Comparison of ENCODE assay signal across 8 mouse cellular contexts in genomic region chr9:121285341-121286324, GRCm38 (mm10). TPM values are rescaled to one million over a fixed set of nuclear protein-coding genes. Genes with fewer than 3 reads are reported as not detected.
DNase-seq lines count a peak whose midpoint lies in the region; ATAC-seq and TF ChIP-seq lines count a peak whose summit lies in the region.

No protein-coding gene starts in this region.

- peak; percentile 79 for ATAC-seq in intestine, postnatal 0 days
- peak; percentile 83 for ATAC-seq in liver, postnatal 0 days
- peak; percentile 75 for ATAC-seq in neural tube, embryonic 11.5 days (ENCODE audit: insufficient read depth, low FRiP score, low TSS enrichment)

- H3K9ac ChIP-seq in intestine, postnatal 0 days (ENCODE audit: low read depth, low read length) = peak overlapping the region; percentile 50
- peak overlapping the region; percentile 39 for H3K9ac ChIP-seq in liver, postnatal 0 days (replicated peaks)
- H3K9ac ChIP-seq in neural tube, embryonic 11.5 days (ENCODE audit: low read length) = peak overlapping the region; percentile 52

- H3K36me3 ChIP-seq in intestine, postnatal 0 days (ENCODE audit: control insufficient read depth, insufficient read depth) = no peaks in the 10 kb centered on the region
- H3K36me3 ChIP-seq in liver, postnatal 0 days (replicated peaks; ENCODE audit: insufficient read depth, low read length) = no peaks in the 10 kb centered on the region
- H3K36me3 ChIP-seq in neural tube, embryonic 11.5 days (ENCODE audit: control insufficient read depth, insufficient read depth, low read length) = peaks cover 2% of the 10 kb centered on the region; the same call in 1 of the 2 replicates

- TF ChIP-seq EP300 in liver, postnatal 0 days (IDR thresholded peaks at IDR 0.05; ENCODE audit: low read depth) = no peak

- H3K9me3 ChIP-seq in intestine, postnatal 0 days (ENCODE audit: control insufficient read depth) = no peaks in the 10 kb centered on the region
- peaks cover 4% of the 10 kb centered on the region; the same call in 1 of the 2 replicates for H3K9me3 ChIP-seq in liver, postnatal 0 days (ENCODE audit: low read length)
- no peaks in the 10 kb centered on the region for H3K9me3 ChIP-seq in neural tube, embryonic 11.5 days (ENCODE audit: control insufficient read depth, low read length)

- DNase-seq in B cell, adult 2 months = peak; percentile 93 to 95
- peak; percentile 76 for DNase-seq in NIH3T3 (ENCODE audit: low read depth)
- peak; percentile 82 for DNase-seq in embryo, embryonic 10.5 days (ENCODE audit: low spot score)
- DNase-seq in heart, adult 18-20 months = peak; percentile 83 to 88
- DNase-seq in liver, postnatal 0 days = peak; percentile 79
- DNase-seq in neural tube, embryonic 11.5 days (ENCODE audit: low spot score) = peak; percentile 74
- peak; percentile 52 for DNase-seq in thymus, postnatal 0 days (ENCODE audit: low spot score)

- peak overlapping the region; percentile 36 for H3K4me3 ChIP-seq in intestine, postnatal 0 days (ENCODE audit: low read depth, low read length)
- peak overlapping the region; percentile 40 for H3K4me3 ChIP-seq in liver, postnatal 0 days (ENCODE audit: low read depth, low read length)
- peak overlapping the region; percentile 43 for H3K4me3 ChIP-seq in neural tube, embryonic 11.5 days (ENCODE audit: low read depth, low read length)

- H3K27ac ChIP-seq in intestine, postnatal 0 days (ENCODE audit: low read depth, low read length) = no peak overlapping the region
- no peak overlapping the region for H3K27ac ChIP-seq in liver, postnatal 0 days (ENCODE audit: low read depth)
- H3K27ac ChIP-seq in neural tube, embryonic 11.5 days (ENCODE audit: low read depth, low read length) = no peak overlapping the region

- no peaks in the 10 kb centered on the region for H3K27me3 ChIP-seq in intestine, postnatal 0 days (replicated peaks; ENCODE audit: control insufficient read depth, insufficient read depth, low read length)
- H3K27me3 ChIP-seq in liver, postnatal 0 days (ENCODE audit: insufficient read depth, low read length) = no peaks in the 10 kb centered on the region
- H3K27me3 ChIP-seq in neural tube, embryonic 11.5 days (ENCODE audit: control insufficient read depth, insufficient read depth, low read length) = no peaks in the 10 kb centered on the region

- no peak for TF ChIP-seq CTCF in intestine, postnatal 0 days (IDR thresholded peaks at IDR 0.05; ENCODE audit: low read depth)
- TF ChIP-seq CTCF in liver, postnatal 0 days (IDR thresholded peaks at IDR 0.05; ENCODE audit: low read depth) = no peak

- H3K4me2 ChIP-seq in intestine, postnatal 0 days (replicated peaks; ENCODE audit: low read depth) = peak overlapping the region; percentile 65
- H3K4me2 ChIP-seq in liver, postnatal 0 days (ENCODE audit: low read depth, low read length) = peak overlapping the region; percentile 70
- peak overlapping the region; percentile 47 for H3K4me2 ChIP-seq in neural tube, embryonic 11.5 days (ENCODE audit: low read depth)

- 19% methylated on average over 29 of the region's 29 CpGs for WGBS in intestine, postnatal 0 days
- WGBS in liver, postnatal 0 days (ENCODE audit: insufficient replicate concordance) = 29% methylated on average over 29 of the region's 29 CpGs
- 23% methylated on average over 29 of the region's 29 CpGs for WGBS in neural tube, embryonic 11.5 days

- H3K4me1 ChIP-seq in intestine, postnatal 0 days (replicated peaks; ENCODE audit: control insufficient read depth, insufficient read depth, low read length) = no peaks in the 10 kb centered on the region
- H3K4me1 ChIP-seq in liver, postnatal 0 days (ENCODE audit: insufficient read depth) = peaks cover 8% of the 10 kb centered on the region; the same call in 1 of the 2 replicates
- peaks cover 5% of the 10 kb centered on the region; the same call in 1 of the 2 replicates for H3K4me1 ChIP-seq in neural tube, embryonic 11.5 days (ENCODE audit: control insufficient read depth, insufficient read depth, low read length)

RNA-seq across cellular contexts. Expression of gene Ulk4, which starts 8.6 kb away (rescaled TPM):
- under 1 TPM; 0.22 to 0.46 TPM for total RNA-seq in heart, adult 18-20 months (2021)
- 108 and 111 TPM in 2 replicates for polyA plus RNA-seq in intestine, postnatal 0 days (2015; fragmentation: Nextera tagmentation; extraction: Ambion mirVana)
- 23.2 and 25.4 TPM in 2 replicates for polyA plus RNA-seq in liver, postnatal 0 days (2015; fragmentation: Nextera tagmentation; extraction: Ambion mirVana)
- 133 and 153 TPM in 2 replicates for polyA plus RNA-seq in neural tube, embryonic 11.5 days (2014; fragmentation: Nextera tagmentation; extraction: Ambion mirVana)
- polyA plus RNA-seq in thymus, postnatal 0 days (2015; fragmentation: Nextera tagmentation; extraction: Ambion mirVana) = 55.5 and 65.0 TPM in 2 replicates

RNA-seq across cellular contexts. Expression of gene Trak1, which starts 11.7 kb away (rescaled TPM):
- 100 to 1,000 TPM; 294 to 298 TPM for total RNA-seq in heart, adult 18-20 months (2021)
- polyA plus RNA-seq in intestine, postnatal 0 days (2015; fragmentation: Nextera tagmentation; extraction: Ambion mirVana) = 16.3 and 17.2 TPM in 2 replicates
- 4.9 and 5.1 TPM in 2 replicates for polyA plus RNA-seq in liver, postnatal 0 days (2015; fragmentation: Nextera tagmentation; extraction: Ambion mirVana)
- 26.4 and 29.8 TPM in 2 replicates for polyA plus RNA-seq in neural tube, embryonic 11.5 days (2014; fragmentation: Nextera tagmentation; extraction: Ambion mirVana)
- polyA plus RNA-seq in thymus, postnatal 0 days (2015; fragmentation: Nextera tagmentation; extraction: Ambion mirVana) = 17.0 and 22.6 TPM in 2 replicates
